Mouse (Mus musculus): ENCODE measurements at regions not wholly inside any gene's neighbourhood (a gene's known extent, or its start where the extent isn't known, plus 50 kb on each side); places are given as distances from the start of the nearest gene placed in this dataset.

DNA sequence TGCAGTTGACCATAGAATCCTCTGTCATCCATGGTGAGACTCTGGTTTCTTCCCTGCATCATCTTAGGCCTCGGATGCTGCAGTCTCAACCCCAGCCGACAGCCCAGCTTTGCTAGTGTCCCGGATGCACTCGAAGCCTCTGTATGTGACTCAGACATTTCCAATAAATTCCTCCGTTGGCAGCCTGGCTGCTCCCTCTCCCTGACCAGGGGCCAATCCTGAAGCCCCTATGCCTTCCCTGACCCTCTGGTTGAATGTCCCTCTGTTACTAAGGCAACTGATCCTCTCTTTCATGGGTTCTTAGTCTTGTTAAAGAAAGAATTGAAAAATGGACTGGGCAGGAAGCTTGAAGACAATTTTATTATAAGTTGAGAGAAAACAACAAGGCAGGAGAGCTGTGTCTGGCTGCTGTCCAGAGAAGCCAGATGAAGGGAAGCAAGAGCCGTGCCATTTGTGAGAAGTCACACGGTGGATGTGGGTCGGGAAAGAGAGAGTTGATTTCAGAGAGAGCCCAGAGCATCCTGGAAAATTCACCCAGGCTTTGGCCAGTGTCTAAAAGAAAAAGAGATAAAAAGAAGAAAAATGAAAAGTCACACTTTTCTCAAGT lies 131.2 kb downstream of the Matn1 start:
- no peak overlapping the region for H3K27ac ChIP-seq (replicated peaks; ENCODE audit: low read depth, low read length)
- no peaks in the 10 kb centered on the region for H3K27me3 ChIP-seq (replicated peaks; ENCODE audit: control insufficient read depth, insufficient read depth, low read length)
- H3K4me3 ChIP-seq (ENCODE audit: low read depth, low read length) = no peak overlapping the region
- H3K4me2 ChIP-seq (ENCODE audit: low read depth, low read length) = no peak overlapping the region
- no peaks in the 10 kb centered on the region for H3K9me3 ChIP-seq (ENCODE audit: control insufficient read depth, low read length)
- H3K9ac ChIP-seq (ENCODE audit: low read depth, low read length) = no peak overlapping the region
- no peaks in the 10 kb centered on the region for H3K36me3 ChIP-seq (ENCODE audit: control insufficient read depth, insufficient read depth, low read length)
- DNase-seq (ENCODE audit: low spot score) (no peak), ATAC-seq (ENCODE audit: low read depth) (no peak)
- no peaks in the 10 kb centered on the region for H3K4me1 ChIP-seq (ENCODE audit: control insufficient read depth, insufficient read depth, low read length)
- WGBS = 66% methylated on average over 8 of the region's 8 CpGs

- Histone ChIP-seq H3K9ac (ENCODE audit: low read depth, low read length) (no peak overlapping the region), H3K4me1 (ENCODE audit: control insufficient read depth, insufficient read depth, low read length) (no peaks in the 10 kb centered on the region), H3K9me3 (ENCODE audit: control insufficient read depth, low read length) (no peaks in the 10 kb centered on the region), H3K4me2 (ENCODE audit: low read depth, low read length) (no peak overlapping the region), H3K27me3 (replicated peaks; ENCODE audit: control insufficient read depth, insufficient read depth, low read length) (no peaks in the 10 kb centered on the region), H3K36me3 (ENCODE audit: control insufficient read depth, insufficient read depth, low read length) (no peaks in the 10 kb centered on the region), H3K27ac (replicated peaks; ENCODE audit: low read depth, low read length) (no peak overlapping the region), H3K4me3 (ENCODE audit: low read depth, low read length) (no peak overlapping the region)
- no peak for DNase-seq (ENCODE audit: low spot score)
- WGBS = 52% methylated on average over 3 of the region's 3 CpGs
- no peak for ATAC-seq (ENCODE audit: low read depth)
These were observed 132.4 kb downstream of the Matn1 start for GRCm38 (mm10) chr4:131076628-131077027.

DNA sequence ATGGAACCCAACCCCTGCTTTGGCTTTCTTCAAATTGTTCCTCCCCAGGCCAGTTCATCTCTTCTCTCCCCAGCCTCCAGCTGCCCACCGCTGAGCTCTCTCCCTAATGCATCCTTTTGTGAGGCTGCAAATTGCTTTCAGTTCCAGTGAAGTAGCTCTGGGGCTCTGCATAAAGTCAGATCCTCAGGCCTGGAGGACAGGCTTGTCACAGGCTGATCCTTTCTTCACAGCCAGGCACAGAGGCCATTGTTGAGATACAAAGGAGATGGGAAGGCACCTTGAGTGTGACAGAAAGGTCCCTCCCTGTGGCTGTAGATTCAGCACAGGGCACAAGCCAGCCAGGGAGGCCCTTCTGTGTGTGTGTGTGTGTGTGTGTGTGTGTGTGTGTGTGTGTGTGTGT lies 135.9 kb downstream of the Matn1 start:
- no peak overlapping the region for H3K4me2 ChIP-seq (ENCODE audit: low read depth, low read length)
- WGBS = 19% methylated on average over 1 of the region's 1 CpGs
- H3K36me3 ChIP-seq (ENCODE audit: control insufficient read depth, insufficient read depth, low read length) = no peaks in the 10 kb centered on the region
- no peaks in the 10 kb centered on the region for H3K27me3 ChIP-seq (replicated peaks; ENCODE audit: control insufficient read depth, insufficient read depth, low read length)
- no peaks in the 10 kb centered on the region for H3K4me1 ChIP-seq (ENCODE audit: control insufficient read depth, insufficient read depth, low read length)
- H3K27ac ChIP-seq (replicated peaks; ENCODE audit: low read depth, low read length) = no peak overlapping the region
- no peak overlapping the region for H3K4me3 ChIP-seq (ENCODE audit: low read depth, low read length)
- ATAC-seq (ENCODE audit: low read depth) (no peak), DNase-seq (ENCODE audit: low spot score) (no peak)
- H3K9ac ChIP-seq (ENCODE audit: low read depth, low read length) = no peak overlapping the region
- no peaks in the 10 kb centered on the region for H3K9me3 ChIP-seq (ENCODE audit: control insufficient read depth, low read length)

- no peaks in the 10 kb centered on the region for H3K4me1 ChIP-seq (ENCODE audit: control insufficient read depth, insufficient read depth, low read length)
- H3K9me3 ChIP-seq (ENCODE audit: control insufficient read depth, low read length) = no peaks in the 10 kb centered on the region
- WGBS = 74% methylated on average over 3 of the region's 3 CpGs
- no peaks in the 10 kb centered on the region for H3K36me3 ChIP-seq (ENCODE audit: control insufficient read depth, insufficient read depth, low read length)
- no peak overlapping the region for H3K9ac ChIP-seq (ENCODE audit: low read depth, low read length)
- H3K4me3 ChIP-seq (ENCODE audit: low read depth, low read length) = no peak overlapping the region
- DNase-seq (ENCODE audit: low spot score) (no peak), ATAC-seq (ENCODE audit: low read depth) (no peak)
- no peak overlapping the region for H3K4me2 ChIP-seq (ENCODE audit: low read depth, low read length)
- no peak overlapping the region for H3K27ac ChIP-seq (replicated peaks; ENCODE audit: low read depth, low read length)
- no peaks in the 10 kb centered on the region for H3K27me3 ChIP-seq (replicated peaks; ENCODE audit: control insufficient read depth, insufficient read depth, low read length)
These were observed 139.2 kb downstream of the Matn1 start for GRCm38 (mm10) chr4:131083405-131083804.

DNA sequence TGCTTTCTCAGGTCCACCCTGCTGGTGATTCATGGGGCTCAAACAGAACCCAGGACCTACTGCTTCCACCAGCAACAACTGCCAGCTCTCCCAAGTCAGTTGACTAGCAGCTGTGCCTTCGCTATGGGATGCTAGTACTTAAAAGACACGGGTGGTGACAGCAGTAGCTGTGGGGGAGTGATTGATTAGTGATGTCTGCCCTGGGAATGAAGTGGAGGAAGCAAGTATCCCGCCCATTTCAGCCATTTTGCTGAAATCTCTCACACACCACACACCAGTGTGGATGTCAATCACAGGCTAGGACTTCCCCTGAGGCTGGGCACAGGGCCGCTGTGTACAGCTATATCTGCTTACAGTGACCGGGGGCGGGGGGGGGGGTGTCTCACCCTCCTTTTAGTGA lies 153.2 kb downstream of the Matn1 start:
- no peak for DNase-seq (ENCODE audit: low spot score)

DNA sequence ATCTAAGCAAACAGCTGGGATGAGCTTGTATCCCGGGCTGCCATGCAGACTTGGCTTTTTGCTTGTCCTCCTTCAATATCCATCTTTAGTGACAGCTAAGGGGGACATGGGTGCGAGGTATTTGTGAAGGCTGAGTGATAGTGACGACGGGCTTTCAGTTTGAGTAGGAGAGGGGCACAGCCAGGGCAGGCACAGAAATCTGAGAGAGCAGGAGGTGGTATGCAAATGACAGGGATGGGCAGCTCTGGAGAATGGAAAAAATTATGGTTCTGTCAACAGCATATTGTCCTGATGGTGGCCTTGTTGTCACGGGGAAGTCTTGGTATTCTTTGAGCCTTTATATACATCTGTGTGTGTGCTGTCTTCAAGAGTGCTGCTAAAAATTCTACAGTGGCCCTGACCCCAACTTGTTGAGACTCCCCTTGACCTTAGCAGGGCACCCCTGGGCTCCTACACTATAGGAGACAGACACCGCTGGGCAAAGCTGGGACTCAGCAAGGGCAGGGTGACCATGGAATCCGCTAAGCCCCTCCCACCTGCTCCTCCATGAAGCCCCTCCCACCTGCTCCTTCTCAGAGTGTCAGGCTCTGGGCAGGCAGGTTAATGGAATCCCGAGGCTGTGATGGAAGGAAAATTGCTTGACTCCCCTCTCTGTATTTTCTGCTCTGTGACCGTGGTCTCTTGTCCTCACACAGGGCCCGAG lies 156.1 kb downstream of the Matn1 start:
- H3K27ac ChIP-seq (replicated peaks; ENCODE audit: low read depth, low read length) = no peak overlapping the region
- no peak overlapping the region for H3K4me3 ChIP-seq (ENCODE audit: low read depth, low read length)
- DNase-seq (ENCODE audit: low spot score) (no peak), ATAC-seq (ENCODE audit: low read depth) (no peak)
- H3K36me3 ChIP-seq (ENCODE audit: control insufficient read depth, insufficient read depth, low read length) = no peaks in the 10 kb centered on the region
- H3K4me1 ChIP-seq (ENCODE audit: control insufficient read depth, insufficient read depth, low read length) = no peaks in the 10 kb centered on the region
- H3K9ac ChIP-seq (ENCODE audit: low read depth, low read length) = no peak overlapping the region
- H3K4me2 ChIP-seq (ENCODE audit: low read depth, low read length) = no peak overlapping the region
- no peaks in the 10 kb centered on the region for H3K27me3 ChIP-seq (replicated peaks; ENCODE audit: control insufficient read depth, insufficient read depth, low read length)
- 42% methylated on average over 10 of the region's 10 CpGs for WGBS
- H3K9me3 ChIP-seq (ENCODE audit: control insufficient read depth, low read length) = no peaks in the 10 kb centered on the region

More for the DNA sequence above, 153.2 kb downstream of the Matn1 start:
- Histone ChIP-seq H3K36me3 (ENCODE audit: control insufficient read depth, insufficient read depth, low read length) (no peaks in the 10 kb centered on the region), H3K4me2 (ENCODE audit: low read depth, low read length) (no peak overlapping the region), H3K27me3 (replicated peaks; ENCODE audit: control insufficient read depth, insufficient read depth, low read length) (no peaks in the 10 kb centered on the region), H3K27ac (replicated peaks; ENCODE audit: low read depth, low read length) (no peak overlapping the region), H3K4me3 (ENCODE audit: low read depth, low read length) (no peak overlapping the region), H3K4me1 (ENCODE audit: control insufficient read depth, insufficient read depth, low read length) (no peaks in the 10 kb centered on the region), H3K9ac (ENCODE audit: low read depth, low read length) (no peak overlapping the region), H3K9me3 (ENCODE audit: control insufficient read depth, low read length) (no peaks in the 10 kb centered on the region)
- no peak for ATAC-seq (ENCODE audit: low read depth)
- WGBS = 40% methylated on average over 6 of the region's 6 CpGs

DNA sequence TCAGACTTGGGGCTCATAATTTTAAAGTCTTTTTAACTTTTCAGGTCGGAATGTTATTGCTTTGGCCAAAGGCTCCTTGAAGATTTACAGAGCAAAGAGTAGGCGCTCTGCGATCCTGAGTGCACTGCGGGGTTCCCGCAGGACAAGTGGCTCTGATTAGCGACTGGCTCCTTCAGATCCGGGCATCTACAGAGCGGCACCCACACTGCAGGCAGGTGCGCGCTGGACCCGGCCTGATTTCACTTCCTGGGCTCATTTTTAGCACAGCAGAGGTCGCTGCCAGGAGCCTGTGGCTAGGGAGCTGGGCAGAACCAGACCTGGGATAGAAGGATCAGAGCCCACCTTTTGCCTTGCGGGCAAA lies 156.6 kb downstream of the Matn1 start:
- no peak overlapping the region for H3K4me2 ChIP-seq (ENCODE audit: low read depth, low read length)
- no peak for DNase-seq (ENCODE audit: low spot score)

GRCm38 (mm10) chr4:131102163-131102562 lies 158.0 kb downstream of the Matn1 start:
- WGBS = 60% methylated on average over 4 of the region's 4 CpGs
- Histone ChIP-seq H3K27ac (replicated peaks; ENCODE audit: low read depth, low read length) (no peak overlapping the region), H3K4me1 (ENCODE audit: control insufficient read depth, insufficient read depth, low read length) (no peaks in the 10 kb centered on the region), H3K9ac (ENCODE audit: low read depth, low read length) (no peak overlapping the region), H3K4me3 (ENCODE audit: low read depth, low read length) (no peak overlapping the region), H3K27me3 (replicated peaks; ENCODE audit: control insufficient read depth, insufficient read depth, low read length) (no peaks in the 10 kb centered on the region), H3K36me3 (ENCODE audit: control insufficient read depth, insufficient read depth, low read length) (no peaks in the 10 kb centered on the region), H3K9me3 (ENCODE audit: control insufficient read depth, low read length) (no peaks in the 10 kb centered on the region), H3K4me2 (ENCODE audit: low read depth, low read length) (no peak overlapping the region)
- DNase-seq (ENCODE audit: low spot score) (no peak), ATAC-seq (ENCODE audit: low read depth) (no peak)

More for the DNA sequence above, 156.6 kb downstream of the Matn1 start:
- Histone ChIP-seq H3K4me3 (ENCODE audit: low read depth, low read length) (no peak overlapping the region), H3K27ac (replicated peaks; ENCODE audit: low read depth, low read length) (no peak overlapping the region), H3K9ac (ENCODE audit: low read depth, low read length) (no peak overlapping the region), H3K36me3 (ENCODE audit: control insufficient read depth, insufficient read depth, low read length) (no peaks in the 10 kb centered on the region), H3K4me1 (ENCODE audit: control insufficient read depth, insufficient read depth, low read length) (no peaks in the 10 kb centered on the region), H3K27me3 (replicated peaks; ENCODE audit: control insufficient read depth, insufficient read depth, low read length) (no peaks in the 10 kb centered on the region), H3K9me3 (ENCODE audit: control insufficient read depth, low read length) (no peaks in the 10 kb centered on the region)
- no peak for ATAC-seq (ENCODE audit: low read depth)
- WGBS = 20% methylated on average over 13 of the region's 13 CpGs

Measured in embryonic facial prominence, embryonic 14.5 days (tissue).